Mouse (Mus musculus) heart, adult 2 months (tissue): ENCODE data around the gene Resf1.

ENCODE experiments used
- CTCF ChIP-seq: fragments of 200-600 bp; IDR thresholded peaks from 2 replicates; pipeline ENCODE4 v1.8.1; 2022; ENCODE audit warnings: antibody characterized with exemption, mild to moderate bottlenecking, moderate library complexity
- EP300 ChIP-seq: fragments of 200-500 bp; IDR thresholded peaks from 2 replicates; pipeline ENCODE4 v1.6.1; 2011; ENCODE audit warnings: low read depth, low read length, control low read depth; ENCODE audit not compliant: insufficient read depth
- POLR2A ChIP-seq: fragments of 200-500 bp; IDR thresholded peaks from 2 replicates; pipeline ENCODE4 v1.6.1; 2011; ENCODE audit warnings: mild to moderate bottlenecking, low read depth, low read length, control low read depth; ENCODE audit not compliant: insufficient read depth

DNA sequence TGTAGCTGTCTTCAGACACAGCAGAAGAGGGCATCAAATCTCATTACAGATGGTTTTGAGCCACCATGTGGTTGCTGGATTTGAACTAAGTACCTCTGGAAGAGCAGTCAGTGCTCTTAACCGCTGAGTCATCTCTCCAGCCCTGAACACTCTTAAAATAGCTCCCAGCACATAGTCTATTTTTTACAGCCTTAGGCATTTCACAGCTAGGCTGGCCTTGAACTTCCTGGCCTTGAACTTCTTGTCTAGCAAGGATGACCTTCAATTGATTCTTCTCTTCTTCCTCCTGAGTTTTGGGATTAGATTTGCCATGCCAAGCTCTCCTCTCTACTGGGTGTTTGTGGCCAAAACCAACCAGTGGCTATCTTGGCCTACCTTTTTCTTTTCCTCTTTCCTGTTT is 2.6 kb downstream of the Resf1 start:
- TF ChIP-seq EP300 (no peak), CTCF (no peak), POLR2A (no peak)
